Mouse (Mus musculus) liver, embryonic 16.5 days (tissue): Measurements from ENCODE around the gene Reg3g. TPM values are rescaled to one million over a fixed set of nuclear protein-coding genes. Genes with fewer than 3 reads are reported as not detected.

ENCODE experiments used
- ATAC-seq: fragments of 200-750 bp; cut with Nextera tagmentation; 2 replicates; pipeline ENCODE4 v1.8.0; 2017; ENCODE audit warnings: low read depth, mild to moderate bottlenecking, moderate number of reproducible peaks, moderate library complexity
- H3K27ac ChIP-seq: fragments of 300-500 bp; sonication (generic); 2 replicates; pipeline ENCODE4 v1.5.1; 2014; ENCODE audit warnings: mild to moderate bottlenecking, low read length
- H3K27me3 ChIP-seq: fragments of 300-500 bp; sonication (generic); 2 replicates; pipeline ENCODE4 v1.6.1; 2014; ENCODE audit warnings: low read depth, low read length, mixed read lengths; ENCODE audit not compliant: control insufficient read depth, insufficient read depth
- H3K36me3 ChIP-seq: fragments of 300-500 bp; sonication (generic); 2 replicates; pipeline ENCODE4 v1.6.1; 2014; ENCODE audit warnings: mild to moderate bottlenecking; ENCODE audit not compliant: control insufficient read depth, insufficient read depth
- H3K4me1 ChIP-seq: fragments of 300-500 bp; sonication (generic); 2 replicates; pipeline ENCODE4 v1.6.1; 2014; ENCODE audit warnings: low read depth, low read length, mixed read lengths; ENCODE audit not compliant: control insufficient read depth
- H3K4me2 ChIP-seq: fragments of 300-500 bp; sonication (generic); 2 replicates; pipeline ENCODE4 v1.6.1; 2014; ENCODE audit warnings: low read depth, low read length, mixed read lengths
- H3K4me3 ChIP-seq: fragments of 300-500 bp; sonication (generic); 2 replicates; pipeline ENCODE4 v1.5.1; 2014; ENCODE audit warnings: low read depth, mild to moderate bottlenecking, low read length
- H3K9ac ChIP-seq: fragments of 300-500 bp; sonication (generic); 2 replicates; pipeline ENCODE4 v1.6.1; 2014; ENCODE audit warnings: low read depth, low read length
- H3K9me3 ChIP-seq: fragments of 300-500 bp; sonication (generic); replicated peaks from 2 replicates; pipeline ENCODE4 v1.6.1; 2016; ENCODE audit warnings: low read length; ENCODE audit not compliant: control insufficient read depth
- WGBS: fragments of 180-500 bp; shearing (Covaris S2); extraction: QIAGEN DNeasy Blood & Tissue Kit; methylation state at CpG from one replicate; pipeline ENCODE4 v1.1.7; 2014; ENCODE audit not compliant: insufficient replicate concordance; 5-methylcytosine and 5-hydroxymethylcytosine counted together
- polyA plus RNA-seq: library from polyadenylated mRNA; unstranded; fragments of >200 nt; fragmentation: Nextera tagmentation; extraction: Ambion mirVana; gene quantifications from 2 replicates; pipeline ENCODE4 v1.2.1, GENCODE M21; 2015

The Reg3g gene
- not detected in 2 replicates for polyA plus RNA-seq

DNA sequence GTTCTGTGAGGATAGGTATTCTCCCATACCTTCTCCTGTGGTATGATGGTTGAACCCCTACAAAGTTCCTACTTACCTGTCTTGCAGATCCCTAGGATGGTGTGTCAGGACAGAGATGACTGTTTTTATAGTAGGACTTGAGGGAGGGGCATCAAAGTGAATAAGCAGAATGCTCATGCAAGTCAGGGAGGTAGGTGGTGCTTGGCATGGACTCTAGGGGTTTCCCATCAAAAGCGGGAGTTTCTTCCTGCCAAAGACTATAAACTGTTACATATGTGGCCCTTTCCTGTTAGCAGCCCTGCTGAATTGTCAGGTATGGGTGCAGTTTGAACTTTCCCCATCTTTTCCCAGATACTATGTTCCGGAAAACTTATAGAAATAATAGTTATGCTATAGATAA is at the start of gene Reg3g:
Gene Reg3g, minus strand, starts transcription at position 101 of the 400 bp plus-strand sequence.
- Histone ChIP-seq H3K9me3 (no peaks in the 10 kb centered on the region), H3K27ac (no peak within 1 kb of the TSS), H3K27me3 (no peaks in the 10 kb centered on the region), H3K9ac (no peak within 1 kb of the TSS), H3K36me3 (no peaks in the 10 kb centered on the region), H3K4me2 (no peak within 1 kb of the TSS), H3K4me3 (no peak within 1 kb of the TSS), H3K4me1 (no peaks in the 10 kb centered on the region)
- 60% methylated on average over 2 of the region's 2 CpGs for WGBS
- no peak for ATAC-seq

- Histone ChIP-seq H3K27ac (no peak overlapping the region), H3K27me3 (no peaks in the 10 kb centered on the region), H3K4me1 (no peaks in the 10 kb centered on the region), H3K9ac (no peak overlapping the region), H3K4me2 (no peak overlapping the region), H3K9me3 (no peaks in the 10 kb centered on the region), H3K36me3 (no peaks in the 10 kb centered on the region), H3K4me3 (no peak overlapping the region)
- no peak for ATAC-seq
- WGBS = 40% methylated on average over 3 of the region's 3 CpGs
These were observed 47.2 kb upstream of the Reg3g start for GRCm38 (mm10) chr6:78515777-78516446.

DNA sequence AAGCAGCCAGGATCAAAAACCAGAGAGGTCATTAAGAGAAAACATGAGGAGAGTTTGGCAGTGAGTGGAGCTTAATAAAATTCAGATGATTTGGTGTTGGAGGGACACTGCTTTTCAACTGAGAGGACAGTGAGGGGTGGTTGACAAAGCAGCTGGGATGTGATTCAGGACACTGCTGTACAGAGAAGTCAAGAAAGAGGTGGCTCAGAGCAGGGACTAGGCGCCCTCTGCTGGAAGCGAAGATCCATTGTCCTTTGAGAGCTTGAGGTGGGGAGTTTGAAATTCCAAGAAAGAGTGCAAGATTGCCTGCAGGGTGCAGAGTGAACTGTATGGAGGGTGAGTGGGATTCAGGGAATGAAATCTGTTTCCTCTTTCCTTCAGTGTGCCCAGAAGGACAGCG is 44.2 kb upstream of the Reg3g start:
- H3K36me3 ChIP-seq = no peaks in the 10 kb centered on the region
- no peaks in the 10 kb centered on the region for H3K27me3 ChIP-seq
- H3K9me3 ChIP-seq = no peaks in the 10 kb centered on the region
- H3K4me3 ChIP-seq = no peak overlapping the region
- WGBS = 0% methylated on average over 3 of the region's 3 CpGs
- no peak overlapping the region for H3K27ac ChIP-seq
- no peak for ATAC-seq
- H3K4me2 ChIP-seq = no peak overlapping the region
- no peak overlapping the region for H3K9ac ChIP-seq
- H3K4me1 ChIP-seq = no peaks in the 10 kb centered on the region

DNA sequence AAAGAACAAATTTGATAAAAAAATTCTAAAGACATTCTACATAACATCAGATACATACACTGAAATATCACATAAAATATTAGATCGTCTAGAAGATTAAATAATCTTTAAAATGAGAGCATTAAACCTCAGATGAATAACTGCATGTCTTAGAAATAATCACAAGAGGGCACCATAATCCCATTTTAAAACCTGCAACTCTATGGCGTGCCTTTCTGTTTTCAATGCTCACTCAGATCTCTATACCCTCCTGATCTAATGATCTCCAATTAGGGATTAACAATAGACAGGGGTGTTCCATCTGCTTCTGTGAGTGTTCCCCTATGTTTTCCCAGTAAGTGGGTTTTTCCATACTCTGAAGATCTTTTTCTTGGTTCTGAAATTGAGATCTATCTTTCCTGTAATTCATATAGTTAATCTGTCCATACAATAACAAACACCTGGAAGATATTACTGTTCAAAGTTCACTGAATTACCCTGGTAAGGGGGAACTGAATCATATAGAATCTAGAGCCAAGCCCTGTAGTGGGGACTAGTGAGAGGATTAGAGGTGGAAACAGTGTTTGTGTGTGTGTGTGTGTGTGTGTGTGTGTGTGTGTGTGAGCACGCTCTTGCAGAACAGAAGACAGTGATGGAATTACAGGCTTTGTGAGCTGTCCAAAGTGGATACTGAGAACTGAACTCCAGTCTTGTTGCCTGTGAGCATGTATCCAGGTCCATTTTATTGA is 41.7 kb upstream of the Reg3g start:
- WGBS = 54% methylated on average over 3 of the region's 3 CpGs
- ATAC-seq = no peak
- H3K27me3 ChIP-seq = no peaks in the 10 kb centered on the region

GRCm38 (mm10) chr6:78505745-78506144 is 37.1 kb upstream of the Reg3g start:
- Histone ChIP-seq H3K9ac (no peak overlapping the region), H3K4me1 (no peaks in the 10 kb centered on the region), H3K27ac (no peak overlapping the region), H3K4me2 (no peak overlapping the region), H3K36me3 (no peaks in the 10 kb centered on the region), H3K4me3 (no peak overlapping the region), H3K27me3 (no peaks in the 10 kb centered on the region), H3K9me3 (no peaks in the 10 kb centered on the region)
- no peak for ATAC-seq
- WGBS = 37% methylated on average over 3 of the region's 3 CpGs

More for the DNA sequence above, 41.7 kb upstream of the Reg3g start:
- no peaks in the 10 kb centered on the region for H3K4me1 ChIP-seq
- H3K4me3 ChIP-seq = no peak overlapping the region
- H3K9me3 ChIP-seq = no peaks in the 10 kb centered on the region
- H3K27ac ChIP-seq = no peak overlapping the region
- H3K4me2 ChIP-seq = no peak overlapping the region
- no peaks in the 10 kb centered on the region for H3K36me3 ChIP-seq
- H3K9ac ChIP-seq = no peak overlapping the region

GRCm38 (mm10) chr6:78494633-78495032 is 26.0 kb upstream of the Reg3g start:
- ATAC-seq = no peak
- Histone ChIP-seq H3K4me3 (no peak overlapping the region), H3K4me1 (no peaks in the 10 kb centered on the region), H3K36me3 (no peaks in the 10 kb centered on the region), H3K27me3 (no peaks in the 10 kb centered on the region), H3K4me2 (no peak overlapping the region), H3K9ac (no peak overlapping the region), H3K27ac (no peak overlapping the region), H3K9me3 (no peaks in the 10 kb centered on the region)
- 62% methylated on average over 3 of the region's 3 CpGs for WGBS

DNA sequence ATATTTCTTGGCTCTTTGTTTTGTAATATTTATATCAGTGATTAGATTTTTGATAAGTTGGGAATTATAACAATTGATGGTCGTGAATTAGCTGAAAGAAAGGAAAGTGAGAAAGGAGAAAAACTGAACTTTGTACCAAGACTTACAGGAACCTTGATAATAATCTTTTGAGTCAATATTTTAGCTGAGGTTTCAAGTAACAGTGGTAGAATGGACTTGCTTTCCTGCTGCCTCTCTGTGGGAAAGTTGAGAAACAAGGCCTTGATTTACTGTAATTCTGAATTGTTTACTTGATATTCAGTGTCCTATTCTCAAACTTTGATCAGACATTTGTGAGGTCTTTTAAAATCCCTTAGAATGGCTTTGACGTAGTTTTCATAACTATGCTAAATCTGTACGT is 615 bp upstream of the Reg3g start:
- H3K27me3 ChIP-seq = no peaks in the 10 kb centered on the region
- ATAC-seq = no peak
- H3K27ac ChIP-seq = no peak overlapping the region
- no peak overlapping the region for H3K4me3 ChIP-seq
- WGBS = 57% methylated on average over 3 of the region's 3 CpGs
- H3K4me1 ChIP-seq = no peaks in the 10 kb centered on the region
- H3K9ac ChIP-seq = no peak overlapping the region
- no peaks in the 10 kb centered on the region for H3K9me3 ChIP-seq
- H3K4me2 ChIP-seq = no peak overlapping the region
- no peaks in the 10 kb centered on the region for H3K36me3 ChIP-seq

GRCm38 (mm10) chr6:78463266-78463665 is 5.4 kb downstream of the Reg3g start:
- no peak overlapping the region for H3K27ac ChIP-seq
- H3K4me3 ChIP-seq = no peak overlapping the region
- no peaks in the 10 kb centered on the region for H3K36me3 ChIP-seq
- H3K9me3 ChIP-seq = no peaks in the 10 kb centered on the region
- H3K27me3 ChIP-seq = no peaks in the 10 kb centered on the region
- no peak for ATAC-seq
- H3K9ac ChIP-seq = no peak overlapping the region
- 41% methylated on average over 2 of the region's 2 CpGs for WGBS
- H3K4me1 ChIP-seq = no peaks in the 10 kb centered on the region
- H3K4me2 ChIP-seq = no peak overlapping the region

DNA sequence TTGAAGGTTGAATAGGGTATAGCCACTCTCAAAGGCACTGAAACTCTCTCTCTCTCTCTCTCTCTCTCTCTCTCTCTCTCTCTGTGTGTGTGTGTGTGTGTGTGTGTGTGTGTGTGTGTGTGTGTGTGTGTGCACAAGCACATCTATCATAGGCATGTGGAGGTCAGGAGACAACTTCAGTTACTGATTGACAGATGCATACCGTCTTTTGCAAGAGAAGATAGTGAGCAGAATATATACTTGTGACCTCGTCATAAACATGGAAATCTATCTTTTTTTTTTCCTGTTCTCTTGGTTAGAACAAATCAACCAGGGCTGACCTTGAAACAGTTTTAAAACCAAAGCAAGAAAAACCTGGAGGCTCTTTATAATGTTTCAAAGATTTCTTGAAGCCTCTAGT is 6.3 kb downstream of the Reg3g start:
- Histone ChIP-seq H3K4me3 (no peak overlapping the region), H3K4me1 (no peaks in the 10 kb centered on the region), H3K27me3 (no peaks in the 10 kb centered on the region), H3K27ac (no peak overlapping the region), H3K9me3 (no peaks in the 10 kb centered on the region), H3K9ac (no peak overlapping the region), H3K4me2 (no peak overlapping the region), H3K36me3 (no peaks in the 10 kb centered on the region)
- no peak for ATAC-seq
- WGBS = 45% methylated on average over 2 of the region's 2 CpGs
